Mouse (Mus musculus): ENCODE data around the gene Cd5.

DNA sequence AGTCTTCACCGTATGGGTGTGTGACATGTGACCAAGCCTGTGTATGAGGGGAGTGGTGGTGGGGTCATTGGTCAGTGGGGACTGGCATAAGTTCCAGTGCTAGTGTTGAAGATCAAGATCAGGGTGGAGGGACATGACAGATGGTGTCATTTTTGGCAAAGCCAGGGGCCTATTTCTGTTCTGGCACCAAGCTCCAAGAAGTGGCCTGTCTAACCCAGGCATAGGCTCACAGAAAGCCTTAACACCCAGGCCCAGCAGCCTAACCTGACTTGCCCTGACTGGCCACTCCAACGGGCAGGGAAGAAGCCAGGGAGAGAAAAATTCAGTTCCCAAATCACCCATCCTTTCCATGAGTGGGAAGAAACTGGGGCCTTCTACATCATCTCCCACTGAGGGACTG is 18.7 kb upstream of the Cd5 start:
- TF ChIP-seq CTCF (IDR thresholded peaks at IDR 0.05) (no peak), EP300 (IDR thresholded peaks at IDR 0.05) (no peak)
